Mouse (Mus musculus) E14TG2a.4 (cell line): Measurements from ENCODE around the gene Gm49416.
"Not testable (repeated sequence)": the region's sequence is repeated elsewhere in the genome, so short reads cannot be mapped to it uniquely, and the experiment has no call there.

Experiments used
- CTCF ChIP-seq: conservative IDR thresholded peaks from 2 replicates; pipeline ENCODE4 v1.5.1; 2014; ENCODE audit warnings: low read length
- NANOG ChIP-seq: IDR thresholded peaks from 2 replicates; pipeline ENCODE4 v1.6.1; 2014; ENCODE audit warnings: borderline replicate concordance, low read length, mixed read lengths

DNA sequence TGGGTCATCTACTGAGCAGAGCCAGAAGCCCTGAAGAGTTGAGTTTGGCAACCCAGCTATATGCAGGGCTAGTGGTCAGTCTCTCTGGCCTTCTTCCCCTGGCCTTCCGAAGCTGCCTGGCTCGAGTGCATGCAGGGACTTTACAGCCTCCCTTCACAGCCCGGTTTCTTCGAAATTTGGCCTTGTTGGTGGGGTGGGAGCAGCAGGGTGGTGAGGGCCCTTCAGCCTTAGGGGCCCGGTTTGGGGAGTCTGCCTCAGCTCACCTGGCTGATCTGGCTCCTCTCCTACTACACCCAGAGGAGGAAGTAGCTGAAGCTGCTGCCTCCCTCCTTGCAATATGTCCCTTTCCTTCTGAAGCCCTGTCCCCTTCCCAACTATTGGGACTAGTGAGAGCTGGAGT lies 7.5 kb downstream of the Gm49416 start:
- not testable (repeated sequence) for TF ChIP-seq CTCF, NANOG
